Comparison of ENCODE assay signal across 10 mouse cellular contexts in genomic region chr17:6771661-6772489, GRCm38 (mm10). TPM values are rescaled to one million over a fixed set of nuclear protein-coding genes. Genes with fewer than 3 reads are reported as not detected.
DNase-seq lines count a peak whose midpoint lies in the region; ATAC-seq lines count a peak whose summit lies in the region.
"Had no signal": no experiment of that assay in that cellular context is flagged by ENCODE, and none has a peak within 500 bp of the region (broad histone marks: within the 10 kb centered on the region; RNA-seq: fewer than 3 reads in every experiment).

No protein-coding gene starts in this region.

- H3K4me3 ChIP-seq in hindbrain, embryonic 10.5 days = no peak overlapping the region
- H3K4me3 ChIP-seq in hindbrain, embryonic 11.5 days (ENCODE audit: low read depth, low read length) = no peak overlapping the region
- no peak overlapping the region for H3K4me3 ChIP-seq in embryonic facial prominence, embryonic 12.5 days
- no peak overlapping the region for H3K4me3 ChIP-seq in stomach, embryonic 14.5 days (ENCODE audit: low read depth, low read length)
- no peak overlapping the region for H3K4me3 ChIP-seq in midbrain, embryonic 10.5 days
- H3K4me3 ChIP-seq: gastrocnemius, adult 2 months had no signal

- no peak for DNase-seq in hindbrain, embryonic 10.5 days (ENCODE audit: low spot score)
- DNase-seq in hindbrain, embryonic 11.5 days (ENCODE audit: low spot score) = no peak
- DNase-seq in lung, postnatal 36 days = peak; percentile 35
- no peak for DNase-seq in lung, postnatal 25 days (ENCODE audit: low spot score)
- no peak for DNase-seq in frontal cortex, adult 2 months (ENCODE audit: extremely low spot score in 1 of 2, low spot score in 1 of 2)
- DNase-seq in midbrain, embryonic 10.5 days (ENCODE audit: low spot score) = no peak
- DNase-seq: gastrocnemius, adult 2 months had no signal

- WGBS in hindbrain, embryonic 10.5 days = 84% methylated on average over 16 of the region's 16 CpGs
- 86% methylated on average over 16 of the region's 16 CpGs for WGBS in hindbrain, embryonic 11.5 days
- 68% methylated on average over 16 of the region's 16 CpGs for WGBS in embryonic facial prominence, embryonic 12.5 days
- WGBS in stomach, embryonic 14.5 days = 67% methylated on average over 16 of the region's 16 CpGs
- 88% methylated on average over 16 of the region's 16 CpGs for WGBS in midbrain, embryonic 10.5 days

- no peak for ATAC-seq in hindbrain, embryonic 11.5 days (ENCODE audit: low FRiP score)
- no peak for ATAC-seq in embryonic facial prominence, embryonic 12.5 days (ENCODE audit: insufficient number of reproducible peaks, insufficient read depth, low FRiP score, low TSS enrichment)
- no peak for ATAC-seq in stomach, embryonic 14.5 days (ENCODE audit: insufficient number of reproducible peaks, insufficient read depth, low FRiP score, low read depth)
- ATAC-seq: hindbrain, postnatal 0 days had no signal

- peak overlapping the region; percentile 69 for H3K27ac ChIP-seq in hindbrain, embryonic 10.5 days
- no peak overlapping the region for H3K27ac ChIP-seq in hindbrain, embryonic 11.5 days (ENCODE audit: low read depth, low read length)
- H3K27ac ChIP-seq in embryonic facial prominence, embryonic 12.5 days = 0 out of 2 replicates have a peak overlapping the region, but pooled peaks have one; percentile 4
- H3K27ac ChIP-seq in stomach, embryonic 14.5 days (ENCODE audit: low read length) = peak overlapping the region; percentile 48
- no peak overlapping the region for H3K27ac ChIP-seq in midbrain, embryonic 10.5 days (replicated peaks)
- H3K27ac ChIP-seq: gastrocnemius, adult 2 months; hindbrain, postnatal 0 days had no signal

- H3K27me3 ChIP-seq in hindbrain, embryonic 10.5 days (ENCODE audit: insufficient read depth, poor library complexity, severe bottlenecking) = no peaks in the 10 kb centered on the region
- no peaks in the 10 kb centered on the region for H3K27me3 ChIP-seq in hindbrain, embryonic 11.5 days (ENCODE audit: control insufficient read depth, insufficient read depth, low read length)
- H3K27me3 ChIP-seq in embryonic facial prominence, embryonic 12.5 days = no peaks in the 10 kb centered on the region
- no peaks in the 10 kb centered on the region for H3K27me3 ChIP-seq in stomach, embryonic 14.5 days (ENCODE audit: control insufficient read depth, insufficient read depth, low read length)
- H3K27me3 ChIP-seq in midbrain, embryonic 10.5 days (ENCODE audit: low read depth, poor library complexity, severe bottlenecking) = no peaks in the 10 kb centered on the region

- H3K4me2 ChIP-seq in hindbrain, embryonic 11.5 days (replicated peaks; ENCODE audit: low read depth, low read length) = no peak overlapping the region
- H3K4me2 ChIP-seq in embryonic facial prominence, embryonic 12.5 days (replicated peaks) = no peak overlapping the region
- H3K4me2 ChIP-seq in stomach, embryonic 14.5 days (replicated peaks; ENCODE audit: low read depth, low read length) = no peak overlapping the region

- H3K9ac ChIP-seq in hindbrain, embryonic 11.5 days (ENCODE audit: low read depth, low read length) = no peak overlapping the region
- no peak overlapping the region for H3K9ac ChIP-seq in embryonic facial prominence, embryonic 12.5 days
- H3K9ac ChIP-seq in stomach, embryonic 14.5 days (replicated peaks; ENCODE audit: low read depth, low read length) = no peak overlapping the region

- no peaks in the 10 kb centered on the region for H3K9me3 ChIP-seq in hindbrain, embryonic 10.5 days
- no peaks in the 10 kb centered on the region for H3K9me3 ChIP-seq in hindbrain, embryonic 11.5 days (ENCODE audit: control insufficient read depth, low read length)
- H3K9me3 ChIP-seq in embryonic facial prominence, embryonic 12.5 days = no peaks in the 10 kb centered on the region
- no peaks in the 10 kb centered on the region for H3K9me3 ChIP-seq in stomach, embryonic 14.5 days (ENCODE audit: control insufficient read depth, low read depth, low read length)
- no peaks in the 10 kb centered on the region for H3K9me3 ChIP-seq in midbrain, embryonic 10.5 days (replicated peaks)

- H3K36me3 ChIP-seq in hindbrain, embryonic 10.5 days = no peaks in the 10 kb centered on the region
- no peaks in the 10 kb centered on the region for H3K36me3 ChIP-seq in hindbrain, embryonic 11.5 days (ENCODE audit: control insufficient read depth, insufficient read depth, low read length)
- H3K36me3 ChIP-seq in embryonic facial prominence, embryonic 12.5 days = no peaks in the 10 kb centered on the region
- no peaks in the 10 kb centered on the region for H3K36me3 ChIP-seq in stomach, embryonic 14.5 days (ENCODE audit: control insufficient read depth, insufficient read depth, low read length)
- no peaks in the 10 kb centered on the region for H3K36me3 ChIP-seq in midbrain, embryonic 10.5 days

- peaks cover 64% of the 10 kb centered on the region for H3K4me1 ChIP-seq in hindbrain, embryonic 10.5 days (replicated peaks)
- H3K4me1 ChIP-seq in hindbrain, embryonic 11.5 days (replicated peaks; ENCODE audit: control insufficient read depth, insufficient read depth, low read length) = no peaks in the 10 kb centered on the region
- H3K4me1 ChIP-seq in embryonic facial prominence, embryonic 12.5 days = no peaks in the 10 kb centered on the region; the same call in 1 of the 2 replicates
- H3K4me1 ChIP-seq in stomach, embryonic 14.5 days (ENCODE audit: control insufficient read depth, insufficient read depth, low read length) = peaks cover 23% of the 10 kb centered on the region
- peaks cover 39% of the 10 kb centered on the region for H3K4me1 ChIP-seq in midbrain, embryonic 10.5 days

RNA-seq across cellular contexts. Expression of gene Ezr, which starts 10.7 kb away (rescaled TPM):
- polyA plus RNA-seq in hindbrain, embryonic 10.5 days (2016; fragmentation: Nextera tagmentation; extraction: Ambion mirVana) = 85.2 and 99.4 TPM in 2 replicates
- polyA plus RNA-seq in hindbrain, embryonic 11.5 days (2014; fragmentation: Nextera tagmentation; extraction: Ambion mirVana) = 73.8 and 91.1 TPM in 2 replicates
- polyA plus RNA-seq in embryonic facial prominence, embryonic 12.5 days (2016; fragmentation: Nextera tagmentation; extraction: Ambion mirVana) = 48.6 and 52.2 TPM in 2 replicates
- 176 and 199 TPM in 2 replicates for polyA plus RNA-seq in stomach, embryonic 14.5 days (2014; fragmentation: Nextera tagmentation; extraction: Ambion mirVana)
- 49.8 and 53.9 TPM in 2 replicates for polyA plus RNA-seq in frontal cortex, adult 2 months (2012; rRNA removed)
- 54.9 and 56.7 TPM in 2 replicates for polyA plus RNA-seq in midbrain, embryonic 10.5 days (2016; fragmentation: Nextera tagmentation; extraction: Ambion mirVana)

Comparison
In these comparisons a context has a peak if more than half of its experiments do, and no peak if none do; other contexts are left out.
1. H3K27ac ChIP-seq: peak in hindbrain, embryonic 10.5 days (single experiment), embryonic facial prominence, embryonic 12.5 days (single experiment) and stomach, embryonic 14.5 days (single experiment); none in hindbrain, embryonic 11.5 days (single experiment) and midbrain, embryonic 10.5 days (single experiment).